Comparison of ENCODE assay signal across 16 mouse cellular contexts in genomic region chr15:31407490-31407889, GRCm38 (mm10). TPM values are rescaled to one million over a fixed set of nuclear protein-coding genes. Genes with fewer than 3 reads are reported as not detected.
DNase-seq lines count a peak whose midpoint lies in the region; ATAC-seq and TF ChIP-seq lines count a peak whose summit lies in the region.
"Had no signal": no experiment of that assay in that cellular context is flagged by ENCODE, and none has a peak within 500 bp of the region (broad histone marks: within the 10 kb centered on the region; RNA-seq: fewer than 3 reads in every experiment).

No protein-coding gene starts in this region.

- 42% methylated on average over 4 of the region's 4 CpGs for WGBS in liver, postnatal 0 days (ENCODE audit: insufficient replicate concordance)

- no peaks in the 10 kb centered on the region for H3K27me3 ChIP-seq in liver, postnatal 0 days (ENCODE audit: insufficient read depth, low read length)
- H3K27me3 ChIP-seq: heart, embryonic 13.5 days had no signal

- H3K36me3 ChIP-seq in liver, postnatal 0 days (replicated peaks; ENCODE audit: insufficient read depth, low read length) = no peaks in the 10 kb centered on the region
- H3K36me3 ChIP-seq: heart, embryonic 13.5 days had no signal

- intact Hi-C loops in heart, postnatal 36 days (cut with DNase I) = no loop called here

- H3K27ac ChIP-seq in liver, postnatal 0 days (ENCODE audit: low read depth) = peak overlapping the region; percentile 76
- H3K27ac ChIP-seq: heart, embryonic 13.5 days had no signal

- peak; percentile 91 for ATAC-seq in liver, postnatal 0 days
- ATAC-seq: midbrain, embryonic 16.5 days had no signal

- H3K9me3 ChIP-seq in liver, postnatal 0 days (ENCODE audit: low read length) = no peaks in the 10 kb centered on the region
- H3K9me3 ChIP-seq: heart, embryonic 13.5 days; megakaryocyte, embryonic 14.5 days had no signal

- H3K4me1 ChIP-seq in liver, postnatal 0 days (ENCODE audit: insufficient read depth) = peaks cover 7% of the 10 kb centered on the region

- TF ChIP-seq CTCF in liver, postnatal 0 days (IDR thresholded peaks at IDR 0.05; ENCODE audit: low read depth) = no peak

- DNase-seq in heart, adult 11 months = peak; percentile 87
- no peak for DNase-seq in heart, postnatal 36 days
- DNase-seq in kidney, adult 9 months = peak; percentile 96
- peak; percentile 50 to 70 for DNase-seq in kidney, postnatal 4 days
- DNase-seq in liver, postnatal 0 days = peak; percentile 46
- no peak for DNase-seq in cerebellum, postnatal 4 days (ENCODE audit: low spot score in 2 of 2)
- no peak for DNase-seq in cerebellum, adult 9-11 months
- no peak for DNase-seq in adrenal gland, adult (ENCODE audit: inconsistent age in 2 of 2, low spot score in 1 of 2)
- DNase-seq: cerebellum, adult 11 months; cerebellum, postnatal 36 days; gastrocnemius, postnatal 25 days; right cerebral cortex, postnatal 25 days had no signal

- H3K9ac ChIP-seq in liver, postnatal 0 days (replicated peaks) = no peak overlapping the region
- H3K9ac ChIP-seq: heart, embryonic 13.5 days had no signal

- TF ChIP-seq EP300 in liver, postnatal 0 days (IDR thresholded peaks at IDR 0.05; ENCODE audit: low read depth) = peak; percentile 53; the same call in 1 of the 2 replicates

- H3K4me2 ChIP-seq in liver, postnatal 0 days (ENCODE audit: low read depth, low read length) = 0 out of 2 replicates have a peak overlapping the region, but pooled peaks have one; percentile 26
- H3K4me2 ChIP-seq: heart, embryonic 13.5 days had no signal

- no peak overlapping the region for H3K4me3 ChIP-seq in liver, postnatal 0 days (ENCODE audit: low read depth, low read length)
- H3K4me3 ChIP-seq: heart, embryonic 13.5 days; megakaryocyte, embryonic 14.5 days had no signal

RNA-seq across cellular contexts. Expression of gene Ankrd33b, which starts 40.0 kb away (rescaled TPM):
- 10 to 100 TPM; 22.9 to 32.0 TPM for total RNA-seq in heart, postnatal 36 days (2021)
- 1.8 and 1.9 TPM in 2 replicates for polyA plus RNA-seq in liver, postnatal 0 days (2015; fragmentation: Nextera tagmentation; extraction: Ambion mirVana)

RNA-seq across cellular contexts. Expression of gene Ropn1l, which starts 46.0 kb away (rescaled TPM):
- not detected for total RNA-seq in heart, postnatal 36 days (2021)
- polyA plus RNA-seq in liver, postnatal 0 days (2015; fragmentation: Nextera tagmentation; extraction: Ambion mirVana) = 7.9 and 9.8 TPM in 2 replicates
- total RNA-seq: gastrocnemius, postnatal 25 days; hematopoietic stem cell, adult 5-6 weeks had no signal

Comparison
In these comparisons a context has a peak if more than half of its experiments do, and no peak if none do; other contexts are left out.
1. DNase-seq: peak in heart, adult 11 months (single experiment), kidney, adult 9 months (single experiment), kidney, postnatal 4 days (2 of 2) and liver, postnatal 0 days (single experiment); none in heart, postnatal 36 days (0 of 2), cerebellum, postnatal 4 days (0 of 2), cerebellum, adult 9-11 months (single experiment) and adrenal gland, adult (0 of 2).